Mouse (Mus musculus): ENCODE measurements around the gene Hoxc9. TPM values are rescaled to one million over a fixed set of nuclear protein-coding genes. Genes with fewer than 3 reads are reported as not detected.
A peak's percentile ranks its signal among the peaks of the same experiment; 100 is the strongest.

Hoxc9 gene
- polyA plus RNA-seq, 1 experiment from 2014 or later = 0.49 TPM

DNA sequence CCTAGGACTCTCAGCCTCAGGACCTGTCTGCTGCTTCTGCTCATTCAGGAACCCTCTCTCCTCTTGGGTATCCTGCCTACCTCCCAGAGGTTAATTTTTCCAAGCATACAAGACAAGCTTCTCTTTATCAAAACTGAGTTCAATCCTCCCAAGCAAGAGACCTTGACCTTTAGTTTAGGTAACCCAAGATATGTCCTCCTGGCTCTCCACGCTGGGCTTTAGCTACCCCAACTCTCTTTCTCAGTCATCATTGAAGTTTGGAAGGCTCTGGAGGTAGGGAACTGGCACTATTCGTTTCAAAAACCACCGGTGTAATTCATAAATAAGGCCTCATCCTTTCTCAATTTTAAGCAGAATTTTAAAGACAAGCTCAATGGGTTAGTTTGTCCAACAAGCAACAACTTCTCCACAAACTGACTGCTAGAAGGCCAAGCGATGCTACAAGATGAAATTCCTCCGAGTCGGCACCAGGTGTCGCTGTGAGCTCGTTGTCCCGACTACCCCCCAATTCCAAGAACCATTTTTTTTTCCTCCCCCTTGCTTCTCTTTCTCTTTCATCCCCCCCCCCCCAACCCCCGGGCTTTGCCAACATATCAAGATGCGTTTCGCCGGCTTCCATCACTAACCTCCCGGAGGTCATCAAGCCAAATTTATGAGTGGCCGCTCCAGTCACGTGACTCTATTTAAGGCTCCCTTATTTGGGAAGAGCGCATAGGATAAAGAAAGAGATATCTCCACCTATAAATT lies 37.2 kb downstream of the Hoxc9 start:
- DNase-seq (ENCODE audit: low spot score) = no peak
- H3K27me3 ChIP-seq (ENCODE audit: insufficient read depth, poor library complexity, severe bottlenecking) = peaks cover 100% of the 10 kb centered on the region
- 4% methylated on average over 17 of the region's 17 CpGs for WGBS
- H3K9me3 ChIP-seq = no peaks in the 10 kb centered on the region
- H3K4me1 ChIP-seq = peaks cover 25% of the 10 kb centered on the region
- no peaks in the 10 kb centered on the region for H3K36me3 ChIP-seq
- no peak overlapping the region for H3K27ac ChIP-seq
- H3K4me3 ChIP-seq = peak overlapping the region; percentile 46

DNA sequence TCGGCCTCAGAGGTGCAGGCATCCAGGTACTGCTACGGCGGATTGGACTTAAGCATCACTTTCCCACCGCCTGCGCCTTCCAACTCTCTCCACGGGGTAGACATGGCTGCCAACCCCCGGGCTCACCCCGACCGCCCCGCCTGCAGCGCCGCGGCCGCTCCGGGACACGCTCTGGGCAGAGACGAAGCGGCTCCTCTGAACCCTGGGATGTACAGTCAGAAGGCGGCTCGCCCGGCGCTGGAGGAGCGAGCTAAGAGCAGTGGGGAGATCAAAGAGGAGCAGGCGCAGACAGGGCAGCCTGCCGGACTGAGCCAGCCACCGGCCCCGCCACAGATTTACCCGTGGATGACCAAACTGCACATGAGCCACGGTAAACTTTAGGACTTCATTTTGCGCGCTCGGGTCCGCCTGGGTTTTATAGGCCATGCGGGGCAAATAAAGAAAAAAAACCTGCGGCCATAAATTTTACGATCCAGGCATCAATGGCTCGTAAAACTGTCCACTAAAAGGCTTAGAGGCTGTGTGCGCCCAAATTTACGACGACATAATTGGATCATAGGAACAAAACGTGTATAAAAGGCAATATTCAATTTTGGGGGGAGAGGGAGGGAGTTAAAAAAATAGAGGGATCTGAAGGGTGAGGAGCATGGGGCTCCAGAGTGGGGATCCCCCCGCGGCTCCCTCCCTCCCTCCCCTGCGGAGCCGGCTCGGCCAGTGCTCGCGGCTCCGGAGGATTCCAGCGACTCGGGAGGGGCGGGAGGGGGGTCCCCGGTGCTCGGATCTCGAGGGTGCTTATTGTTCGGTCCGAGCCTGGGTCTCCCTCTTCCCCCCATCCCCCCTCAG lies 38.1 kb downstream of the Hoxc9 start:
- 1% methylated on average over 43 of the region's 57 CpGs for WGBS
- H3K27ac ChIP-seq = peak overlapping the region; percentile 60; the same call in 1 of the 2 replicates
- no peak for DNase-seq (ENCODE audit: low spot score)

DNA sequence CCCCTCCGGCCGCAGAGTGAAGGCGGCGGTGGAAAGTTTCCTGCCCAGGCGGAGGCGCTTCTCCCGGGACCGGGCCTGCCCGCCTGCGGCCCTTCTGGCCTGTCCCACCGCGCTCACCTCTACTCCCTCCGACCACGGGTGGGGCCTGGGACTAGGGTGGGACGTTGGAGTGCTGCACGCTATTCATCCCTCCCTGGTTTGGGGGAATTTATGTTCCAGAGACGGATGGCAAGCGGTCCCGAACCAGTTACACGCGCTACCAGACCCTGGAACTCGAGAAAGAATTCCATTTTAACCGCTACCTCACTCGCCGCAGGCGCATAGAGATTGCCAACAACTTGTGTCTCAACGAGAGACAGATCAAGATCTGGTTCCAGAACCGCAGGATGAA lies 38.8 kb downstream of the Hoxc9 start:
- Histone ChIP-seq H3K27ac (peak overlapping the region; percentile 60; the same call in 1 of the 2 replicates), H3K9me3 (no peaks in the 10 kb centered on the region), H3K4me3 (peak overlapping the region; percentile 46), H3K4me1 (peaks cover 25% of the 10 kb centered on the region), H3K27me3 (ENCODE audit: insufficient read depth, poor library complexity, severe bottlenecking) (peaks cover 100% of the 10 kb centered on the region), H3K36me3 (no peaks in the 10 kb centered on the region)
- under 1% methylated on average over 28 of the region's 28 CpGs for WGBS
- DNase-seq (ENCODE audit: low spot score) = no peak

More for the DNA sequence above, 38.1 kb downstream of the Hoxc9 start:
- H3K9me3 ChIP-seq = no peaks in the 10 kb centered on the region
- H3K36me3 ChIP-seq = no peaks in the 10 kb centered on the region
- peaks cover 100% of the 10 kb centered on the region for H3K27me3 ChIP-seq (ENCODE audit: insufficient read depth, poor library complexity, severe bottlenecking)
- peaks cover 25% of the 10 kb centered on the region for H3K4me1 ChIP-seq
- H3K4me3 ChIP-seq = peak overlapping the region; percentile 46

DNA sequence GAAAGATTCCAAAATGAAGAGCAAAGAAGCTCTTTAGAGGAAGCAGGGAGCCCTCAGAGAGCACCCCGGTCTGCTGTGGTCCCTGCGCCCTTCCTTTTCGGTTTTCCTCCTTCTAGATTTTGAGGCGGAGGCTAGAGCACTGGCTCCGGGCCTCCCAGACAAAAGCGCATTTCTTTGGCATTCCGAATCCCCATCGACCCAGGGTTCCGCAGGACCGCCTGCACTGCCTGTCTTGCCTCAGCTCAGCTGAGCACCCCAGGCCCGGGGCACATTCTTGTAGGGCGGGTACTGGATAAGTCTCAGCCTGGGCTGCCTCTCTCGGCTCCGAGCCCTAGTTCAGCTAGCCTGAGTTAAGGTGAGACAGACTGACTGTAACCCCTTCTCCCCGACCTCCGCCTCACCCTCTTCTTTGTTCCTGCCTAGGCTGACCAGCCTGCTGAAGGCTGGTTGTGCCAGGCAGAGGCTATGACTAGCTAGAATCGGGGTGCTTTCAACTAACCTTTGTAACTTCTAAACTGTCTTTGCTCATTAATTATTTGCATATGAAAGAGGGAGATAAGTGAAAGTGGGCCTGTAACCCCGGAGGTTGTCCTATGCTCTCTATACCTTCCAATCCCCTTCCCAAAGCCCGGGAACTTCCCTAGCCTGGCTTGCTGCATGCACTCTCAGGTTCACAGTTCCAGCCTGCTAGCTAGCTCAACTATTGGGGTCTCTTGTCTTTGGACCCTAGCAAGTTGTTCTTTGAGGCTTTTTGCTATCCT lies 39.3 kb downstream of the Hoxc9 start:
- H3K27ac ChIP-seq = no peak overlapping the region
- H3K27me3 ChIP-seq (ENCODE audit: insufficient read depth, poor library complexity, severe bottlenecking) = peaks cover 100% of the 10 kb centered on the region
- H3K9me3 ChIP-seq = no peaks in the 10 kb centered on the region
- WGBS = 3% methylated on average over 19 of the region's 19 CpGs
- peaks cover 22% of the 10 kb centered on the region for H3K4me1 ChIP-seq
- DNase-seq (ENCODE audit: low spot score) = no peak
- peak overlapping the region; percentile 46 for H3K4me3 ChIP-seq
- H3K36me3 ChIP-seq = no peaks in the 10 kb centered on the region

DNA sequence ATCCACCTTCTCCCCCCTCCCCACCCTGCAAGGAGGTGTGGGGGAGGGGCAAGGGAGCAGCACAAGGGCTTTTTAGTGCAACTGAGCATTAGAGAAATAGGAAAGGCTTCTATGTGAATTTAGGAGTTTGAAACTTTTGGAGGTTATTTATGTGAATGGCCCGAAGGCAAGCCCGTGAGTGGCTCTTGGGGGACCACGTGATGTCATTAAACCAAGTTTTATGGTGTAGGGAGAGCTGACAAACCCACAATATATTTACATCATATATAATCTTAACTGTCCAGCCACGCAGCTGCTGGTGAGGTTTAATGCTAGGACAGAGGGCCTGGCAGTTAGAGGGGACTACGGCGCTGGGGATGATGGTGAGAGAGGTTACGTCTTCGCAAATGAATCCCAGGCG lies 42.4 kb downstream of the Hoxc9 start, which contains the start of gene Hoxc4:
TSS of gene Hoxc4 (plus strand) at position 299 of the 400 bp plus-strand sequence.
- 7% methylated on average over 9 of the region's 9 CpGs for WGBS
- Histone ChIP-seq H3K27me3 (ENCODE audit: insufficient read depth, poor library complexity, severe bottlenecking) (peaks cover 100% of the 10 kb centered on the region), H3K36me3 (no peaks in the 10 kb centered on the region), H3K9me3 (no peaks in the 10 kb centered on the region), H3K4me1 (peaks cover 11% of the 10 kb centered on the region; the same call in 1 of the 2 replicates), H3K4me3 (no peak within 1 kb of the TSS), H3K27ac (no peak within 1 kb of the TSS)
- DNase-seq (ENCODE audit: low spot score) = no peak

DNA sequence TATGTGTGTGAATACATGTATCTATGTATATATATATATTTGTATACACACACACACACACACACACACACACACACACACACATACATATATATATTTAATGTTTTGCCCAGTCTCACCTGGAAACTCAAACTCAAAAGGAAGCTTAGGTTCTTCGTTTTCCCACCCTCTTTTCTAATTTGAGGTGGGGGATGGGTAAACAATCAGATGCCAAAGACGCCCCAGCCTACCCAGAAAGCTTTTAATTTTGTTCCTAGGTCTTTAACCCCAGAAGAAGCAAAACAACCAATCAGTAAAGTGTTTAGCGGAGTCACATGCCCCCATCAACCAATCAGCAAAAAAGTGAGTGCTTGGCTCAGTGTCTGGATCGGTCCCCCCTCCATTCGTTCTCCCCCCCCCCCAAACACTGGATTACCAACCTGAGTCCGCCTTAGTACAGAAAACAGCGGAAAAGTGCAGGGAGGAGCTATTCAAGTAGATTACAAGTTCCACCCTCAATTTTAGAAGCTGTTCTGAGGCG lies 44.7 kb downstream of the Hoxc9 start:
- Histone ChIP-seq H3K27ac (no peak overlapping the region), H3K27me3 (ENCODE audit: insufficient read depth, poor library complexity, severe bottlenecking) (peaks cover 100% of the 10 kb centered on the region), H3K4me3 (no peak overlapping the region), H3K36me3 (no peaks in the 10 kb centered on the region), H3K4me1 (no peaks in the 10 kb centered on the region), H3K9me3 (no peaks in the 10 kb centered on the region)
- no peak for DNase-seq (ENCODE audit: low spot score)
- 2% methylated on average over 8 of the region's 8 CpGs for WGBS

DNA sequence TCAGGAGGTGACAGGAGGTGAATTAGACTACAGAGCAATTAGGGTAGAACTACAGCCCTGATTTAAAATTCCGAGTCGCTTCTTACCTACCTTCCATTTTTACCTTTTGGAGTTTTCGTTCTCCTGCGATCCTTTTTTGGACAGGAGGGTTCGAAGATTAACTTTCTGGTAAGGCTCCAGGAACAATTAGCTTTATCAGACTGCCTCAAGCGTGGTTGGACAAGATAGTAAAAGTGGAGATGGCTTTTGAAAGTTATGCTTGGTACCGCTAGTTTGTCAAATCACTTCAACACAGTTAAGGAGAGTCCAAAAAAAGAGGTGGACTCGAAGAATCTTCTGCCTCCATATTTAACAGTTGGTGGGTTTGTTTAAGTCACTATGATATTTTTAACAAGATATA lies 45.3 kb downstream of the Hoxc9 start:
- Histone ChIP-seq H3K27me3 (ENCODE audit: insufficient read depth, poor library complexity, severe bottlenecking) (peaks cover 100% of the 10 kb centered on the region), H3K9me3 (no peaks in the 10 kb centered on the region), H3K4me1 (no peaks in the 10 kb centered on the region), H3K27ac (no peak overlapping the region), H3K36me3 (no peaks in the 10 kb centered on the region), H3K4me3 (no peak overlapping the region)
- no peak for DNase-seq (ENCODE audit: low spot score)
- 9% methylated on average over 8 of the region's 8 CpGs for WGBS

DNA sequence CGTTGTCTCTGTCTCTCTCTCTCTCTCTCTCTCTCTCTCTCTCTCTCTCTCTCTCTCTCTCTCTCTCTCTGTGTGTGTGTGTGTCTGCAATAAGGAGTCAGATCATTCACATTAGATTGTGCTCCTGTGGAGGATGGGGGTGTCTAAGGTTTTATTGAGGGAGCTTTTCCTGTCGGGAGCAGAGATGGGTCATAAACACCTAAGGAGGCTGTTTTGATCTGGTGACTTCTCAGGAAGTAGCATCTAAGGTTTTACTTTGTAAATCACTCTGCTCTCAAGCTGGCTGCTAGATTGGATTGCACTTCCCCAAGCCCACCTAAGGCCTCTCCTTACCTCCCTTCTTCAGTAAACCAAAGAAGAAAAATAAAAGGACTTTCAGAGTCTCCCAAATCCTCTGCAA lies 47.9 kb downstream of the Hoxc9 start:
- Histone ChIP-seq H3K4me1 (no peaks in the 10 kb centered on the region), H3K4me3 (no peak overlapping the region), H3K27me3 (ENCODE audit: insufficient read depth, poor library complexity, severe bottlenecking) (peaks cover 100% of the 10 kb centered on the region), H3K36me3 (no peaks in the 10 kb centered on the region), H3K9me3 (no peaks in the 10 kb centered on the region), H3K27ac (no peak overlapping the region)
- DNase-seq (ENCODE audit: low spot score) = no peak
- WGBS = 13% methylated on average over 2 of the region's 2 CpGs

DNA sequence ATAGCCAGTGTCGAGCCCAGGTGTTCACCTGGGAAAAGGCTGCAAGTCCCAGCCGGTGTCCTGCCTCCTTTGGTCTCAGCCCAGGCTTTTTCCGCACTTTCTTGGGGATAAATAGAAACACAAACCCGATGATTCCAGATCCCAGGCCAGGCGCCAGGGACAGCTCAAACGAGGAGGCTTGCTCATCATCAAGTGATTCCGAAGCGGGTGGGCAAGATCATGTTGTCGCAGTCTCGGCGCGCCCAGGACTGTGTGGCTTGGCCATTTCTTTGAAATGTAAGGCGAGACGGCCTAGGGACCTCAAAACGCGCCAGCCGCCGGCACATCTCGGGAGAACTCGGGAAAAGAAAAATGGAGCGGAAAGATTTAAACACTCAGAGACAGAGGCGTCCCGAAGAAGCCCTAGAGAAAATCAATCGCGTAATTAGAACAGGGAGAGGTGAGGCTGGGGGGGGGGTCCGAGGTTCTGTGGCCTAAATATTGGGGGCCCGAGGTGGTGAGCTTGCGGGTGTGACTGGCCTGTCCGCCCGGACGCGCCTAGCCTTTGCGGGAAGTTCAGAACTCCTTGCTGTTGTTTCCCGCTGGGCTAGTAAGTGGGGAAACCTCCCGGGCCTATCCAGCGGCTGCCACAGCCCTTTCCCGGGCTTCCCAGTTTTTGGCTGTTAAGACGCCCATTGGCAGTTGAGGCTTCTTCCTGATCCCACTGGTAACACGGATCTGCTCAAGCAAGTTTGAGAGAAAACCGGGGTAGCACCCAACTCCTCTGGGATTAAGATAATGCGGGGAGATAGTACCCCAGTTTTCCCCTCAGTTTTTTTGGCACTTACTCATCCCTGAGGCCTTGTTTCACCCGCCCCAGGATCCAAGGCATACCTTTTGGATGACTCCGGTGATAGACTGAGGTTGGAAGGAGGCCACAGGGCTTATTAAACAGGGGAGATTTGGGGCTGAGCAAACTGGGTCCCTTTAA lies 51.3 kb downstream of the Hoxc9 start:
- WGBS = under 1% methylated on average over 43 of the region's 43 CpGs
- no peak for DNase-seq (ENCODE audit: low spot score)

DNA sequence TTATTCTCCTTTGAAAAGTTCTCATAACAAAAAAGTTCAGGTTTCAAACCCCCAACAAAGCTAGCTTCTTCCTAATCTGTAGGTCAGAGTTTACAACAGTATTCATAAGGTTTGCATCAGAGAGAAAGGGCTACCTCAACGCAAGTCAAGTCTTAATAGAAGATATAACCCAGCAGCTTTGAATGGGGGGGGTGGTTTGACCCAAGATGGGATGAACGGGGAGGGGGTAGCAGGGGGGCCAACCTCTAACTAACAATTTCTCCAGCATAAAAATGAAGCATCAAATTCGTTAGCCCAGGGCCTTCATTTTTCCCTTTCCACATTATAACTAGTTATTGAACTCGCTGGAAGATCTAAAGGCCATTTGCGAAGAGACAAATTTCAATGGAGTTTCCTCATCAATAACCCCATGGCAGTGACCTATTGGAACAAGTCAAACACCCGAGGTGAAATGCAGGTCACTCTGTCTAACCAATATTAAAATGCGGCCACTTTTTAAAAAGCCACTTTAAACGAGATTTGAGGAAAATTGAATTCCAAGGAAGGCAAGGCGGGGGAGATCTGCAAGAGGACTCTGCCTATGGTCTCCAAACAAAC lies 52.8 kb downstream of the Hoxc9 start:
- WGBS = 15% methylated on average over 9 of the region's 9 CpGs
- H3K9me3 ChIP-seq = no peaks in the 10 kb centered on the region
- no peak for DNase-seq (ENCODE audit: low spot score)
- no peak overlapping the region for H3K4me3 ChIP-seq
- peaks cover 3% of the 10 kb centered on the region for H3K4me1 ChIP-seq
- H3K36me3 ChIP-seq = no peaks in the 10 kb centered on the region
- H3K27ac ChIP-seq = no peak overlapping the region
- H3K27me3 ChIP-seq (ENCODE audit: insufficient read depth, poor library complexity, severe bottlenecking) = peaks cover 99% of the 10 kb centered on the region

More for the DNA sequence above, 51.3 kb downstream of the Hoxc9 start:
- Histone ChIP-seq H3K9me3 (no peaks in the 10 kb centered on the region), H3K36me3 (no peaks in the 10 kb centered on the region), H3K27me3 (ENCODE audit: insufficient read depth, poor library complexity, severe bottlenecking) (peaks cover 99% of the 10 kb centered on the region), H3K27ac (no peak overlapping the region), H3K4me3 (no peak overlapping the region; the same call in 1 of the 2 replicates), H3K4me1 (no peaks in the 10 kb centered on the region)

DNA sequence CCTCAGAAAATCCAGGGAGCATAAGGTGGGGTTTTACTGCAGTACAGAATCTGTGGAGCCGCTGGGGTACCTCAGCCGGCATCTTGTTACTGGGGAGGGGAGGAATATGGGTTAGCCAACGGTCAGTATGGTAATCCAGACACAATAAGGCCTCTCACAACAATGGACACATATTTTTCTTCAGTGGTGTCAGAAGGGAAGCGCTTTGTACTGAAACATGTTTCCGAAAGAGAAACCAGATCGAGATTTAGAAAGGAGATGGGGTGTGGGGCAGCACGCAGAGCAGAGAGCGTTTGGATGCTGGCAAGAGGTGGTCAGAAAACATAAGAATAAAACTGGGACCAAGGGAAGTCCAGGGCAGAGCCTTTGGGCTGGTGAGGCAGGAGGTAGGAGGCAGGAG lies 53.9 kb downstream of the Hoxc9 start:
- H3K9me3 ChIP-seq = no peaks in the 10 kb centered on the region
- no peak overlapping the region for H3K4me3 ChIP-seq
- H3K27ac ChIP-seq = no peak overlapping the region
- no peaks in the 10 kb centered on the region for H3K36me3 ChIP-seq
- H3K27me3 ChIP-seq (ENCODE audit: insufficient read depth, poor library complexity, severe bottlenecking) = peaks cover 99% of the 10 kb centered on the region
- 6% methylated on average over 8 of the region's 8 CpGs for WGBS
- DNase-seq (ENCODE audit: low spot score) = no peak
- H3K4me1 ChIP-seq = peaks cover 10% of the 10 kb centered on the region

Data from heart, embryonic 10.5 days (tissue).